Mouse (Mus musculus) gastrocnemius, postnatal 25 days (tissue): ENCODE measurements around the gene Timm29. TPM values are rescaled to one million over a fixed set of nuclear protein-coding genes. Genes with fewer than 3 reads are reported as not detected.
"Not testable (repeated sequence)": the region's sequence is repeated elsewhere in the genome, so short reads cannot be mapped to it uniquely, and the experiment has no call there.

Experiments used
- DNase-seq: peaks from one replicate; pipeline ENCODE4 v3.0.0; 2022
- total RNA-seq, 2 experiments: library from RNA; stranded (reverse); gene quantifications; 1 replicate in 1 of 2; 2 replicates in 1 of 2; pipeline ENCODE4 v1.2.3; 2021

The Timm29 gene
- total RNA-seq, 2 experiments from 2014 or later: 41.6 to 41.8 TPM

DNA sequence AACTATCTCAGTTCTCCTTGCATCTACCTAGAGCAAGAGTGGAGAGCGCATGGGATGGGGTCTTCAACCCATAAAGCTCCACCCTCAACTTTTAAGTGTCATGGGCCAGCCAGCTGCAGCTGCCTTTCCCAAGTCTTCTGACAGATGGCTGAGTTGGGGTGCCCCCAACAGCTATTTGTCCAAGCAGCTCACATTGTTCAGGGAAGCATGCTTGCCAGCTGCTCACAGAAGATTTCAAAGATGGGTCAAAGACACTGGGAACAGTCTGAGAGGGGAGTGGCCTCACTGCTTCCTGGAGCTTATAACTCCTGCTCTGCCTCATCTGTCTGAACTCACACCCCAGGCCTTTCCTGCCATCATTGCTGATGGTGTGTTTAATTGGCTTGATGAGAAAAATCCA lies 16.2 kb upstream of the Timm29 start:
- no peak for DNase-seq

DNA sequence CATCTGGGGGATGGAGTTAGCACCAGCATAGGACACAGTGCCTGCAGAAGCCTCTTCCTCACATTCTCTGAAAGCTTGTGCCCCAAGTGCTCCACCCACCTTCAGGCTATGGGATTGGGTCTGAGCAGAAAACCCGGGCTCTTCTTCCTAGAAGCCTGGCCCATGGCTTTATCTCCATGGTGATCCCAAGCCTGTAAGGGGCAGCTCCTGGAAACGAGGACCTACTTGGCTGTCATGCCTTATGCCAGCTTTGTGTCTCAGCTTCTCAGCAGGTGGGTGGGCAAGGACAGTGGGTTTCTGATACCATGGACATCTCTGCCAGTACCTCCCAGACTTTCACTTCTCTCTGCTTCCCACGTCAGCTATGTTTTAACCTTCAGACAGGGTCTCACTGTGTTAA lies 14.3 kb upstream of the Timm29 start:
- no peak for DNase-seq

DNA sequence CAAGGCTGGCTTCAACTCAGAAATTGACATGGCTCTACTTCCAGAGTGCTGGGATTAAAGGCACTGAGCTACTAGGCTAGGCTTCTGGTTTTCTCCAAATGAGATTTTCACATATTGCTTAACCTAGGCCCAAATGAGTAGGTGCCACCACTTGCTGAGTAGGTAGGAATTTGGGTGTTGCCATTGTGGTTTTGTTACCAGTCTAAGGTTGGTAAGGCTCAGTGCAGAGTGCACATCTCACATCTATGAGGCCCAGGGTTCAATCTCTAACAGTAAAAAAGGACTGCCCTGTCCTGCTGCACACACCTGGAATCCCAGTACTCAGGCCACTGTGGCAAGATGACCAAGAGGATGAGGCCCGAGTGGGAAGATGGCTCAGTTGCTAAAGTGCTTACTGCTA lies 7.1 kb upstream of the Timm29 start:
- no peak for DNase-seq

DNA sequence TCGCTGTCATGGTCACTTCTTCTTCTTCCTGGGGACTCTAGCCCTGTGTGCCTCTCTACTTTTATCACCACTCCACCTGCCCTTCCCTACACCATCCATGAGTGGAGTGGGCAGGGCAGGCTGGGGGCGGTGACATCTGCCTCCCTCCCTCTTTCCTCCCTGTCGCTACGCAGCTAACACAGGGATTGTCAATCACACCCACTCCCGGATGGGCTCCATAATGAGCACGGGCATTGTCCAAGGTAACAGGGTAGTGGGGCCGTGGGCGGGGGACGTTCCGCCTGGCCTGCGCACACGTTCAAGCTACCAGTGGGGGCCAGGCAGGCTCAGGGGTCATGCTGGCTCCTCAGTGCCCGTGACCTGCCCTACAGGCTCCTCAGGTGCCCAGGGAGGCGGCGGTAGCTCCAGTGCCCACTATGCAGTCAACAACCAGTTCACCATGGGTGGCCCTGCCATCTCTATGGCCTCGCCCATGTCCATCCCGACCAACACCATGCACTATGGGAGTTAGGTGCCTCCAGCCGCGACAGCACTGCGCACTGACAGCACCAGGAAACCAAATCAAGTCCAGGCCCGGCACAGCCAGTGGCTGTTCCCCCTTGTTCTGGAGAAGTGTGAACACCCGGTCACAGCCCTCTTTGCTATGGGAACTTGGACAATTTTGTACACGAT lies 4.7 kb upstream of the Timm29 start:
- DNase-seq: no peak

DNA sequence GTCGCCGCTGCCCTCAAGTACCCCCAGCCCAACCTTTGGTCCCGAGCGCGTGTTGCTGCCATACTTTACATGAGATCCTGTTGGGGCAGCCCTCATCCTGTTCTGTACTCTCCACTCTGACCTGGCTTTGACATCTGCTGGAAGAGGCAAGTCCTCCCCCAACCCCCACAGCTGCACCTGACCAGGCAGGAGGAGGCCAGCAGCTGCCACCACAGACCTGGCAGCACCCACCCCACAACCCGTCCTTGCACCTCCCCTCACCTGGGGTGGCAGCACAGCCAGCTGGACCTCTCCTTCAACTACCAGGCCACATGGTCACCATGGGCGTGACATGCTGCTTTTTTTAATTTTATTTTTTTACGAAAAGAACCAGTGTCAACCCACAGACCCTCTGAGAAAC lies 4.2 kb upstream of the Timm29 start:
- no peak for DNase-seq

DNA sequence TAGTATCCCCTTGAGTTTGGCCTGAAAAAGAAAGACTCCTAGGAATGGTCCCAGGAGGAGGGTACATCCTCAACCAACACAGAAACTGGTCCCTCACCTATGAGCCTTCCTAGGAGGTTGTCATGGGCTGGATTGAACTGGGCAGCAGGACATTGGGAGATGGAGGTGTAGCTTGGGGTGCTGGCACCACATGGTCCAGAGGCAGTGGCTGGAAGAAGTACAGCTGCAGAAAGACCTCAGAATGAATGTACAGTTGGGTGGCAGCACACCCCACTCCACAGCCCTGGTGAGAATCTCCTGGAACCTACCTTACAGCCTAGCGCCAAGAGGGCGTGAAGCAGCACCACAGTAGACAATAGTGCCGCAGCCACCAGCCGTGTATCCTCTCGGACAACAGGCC lies 3.0 kb upstream of the Timm29 start:
- DNase-seq: no peak

DNA sequence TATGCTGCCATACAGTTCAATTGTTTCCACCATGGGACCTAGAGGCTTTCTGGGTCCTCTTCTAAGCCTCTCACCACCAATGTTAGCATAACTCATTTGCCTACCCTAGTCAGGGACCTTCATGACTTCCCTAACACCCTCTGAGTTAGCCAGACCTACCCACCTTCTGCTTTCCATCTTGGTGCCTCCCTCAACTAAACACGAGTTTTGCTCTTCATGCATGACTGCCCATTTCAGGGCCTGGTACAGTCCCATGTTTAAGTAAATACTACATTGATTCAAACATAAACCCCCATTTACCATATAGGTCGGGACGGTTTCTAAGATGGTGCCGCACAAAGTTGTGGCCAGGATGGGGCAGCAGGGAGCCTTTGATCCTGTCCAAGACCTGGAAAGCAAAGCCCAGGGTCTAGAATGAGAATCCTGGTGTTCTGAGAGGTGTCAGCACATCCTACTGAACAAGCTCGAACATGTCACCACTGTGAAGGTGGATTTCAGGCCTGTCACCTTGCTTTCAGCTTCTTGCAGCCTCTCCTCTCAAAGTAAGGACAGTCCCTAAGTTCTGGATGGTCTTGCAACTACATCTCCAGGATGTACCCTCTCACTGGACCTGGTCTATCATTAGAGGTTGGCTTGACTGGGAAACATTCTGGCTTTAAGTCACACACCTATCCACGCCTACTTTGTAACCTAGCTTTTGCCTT lies 1.2 kb upstream of the Timm29 start:
- DNase-seq: no peak

DNA sequence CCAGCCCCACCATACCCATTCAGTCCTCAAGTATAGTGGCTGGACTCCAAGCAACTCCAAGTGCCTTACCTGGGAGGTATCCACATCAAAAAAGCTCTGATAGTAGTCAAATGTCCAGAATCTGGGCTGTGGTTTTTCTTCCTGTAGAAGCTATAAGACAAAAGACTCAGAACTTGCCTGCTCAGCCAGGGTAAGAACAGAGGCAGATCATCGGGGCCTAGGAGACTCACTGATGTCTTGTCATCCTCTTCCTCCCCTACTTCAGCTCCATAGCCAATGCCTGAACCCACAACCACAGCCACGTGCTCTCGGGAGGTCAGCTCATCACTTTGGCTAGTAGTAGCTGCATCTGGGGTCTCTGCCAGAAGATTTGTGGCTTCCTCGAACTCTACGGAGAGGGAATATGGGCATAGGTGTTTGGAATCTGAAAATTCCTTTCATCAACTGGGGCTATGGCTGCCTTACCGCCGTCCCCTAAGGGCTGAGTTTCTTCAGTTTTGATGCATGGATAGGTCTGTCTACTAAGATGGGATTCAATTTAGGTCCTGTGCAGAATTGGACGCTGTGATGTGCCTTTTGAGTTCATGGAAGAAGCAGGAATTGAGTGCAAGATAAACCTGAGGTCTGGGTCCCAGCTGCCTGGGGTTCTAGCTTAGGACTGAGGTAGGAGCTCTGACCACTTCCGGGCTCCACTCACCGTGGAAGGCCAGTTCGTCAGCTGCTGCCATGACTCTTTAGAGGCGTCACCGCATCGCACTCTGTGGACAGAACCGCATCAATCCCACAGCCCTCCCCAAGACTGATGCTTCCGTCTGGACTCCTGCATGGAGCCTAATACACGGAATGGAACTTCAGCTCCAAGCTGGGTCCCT lies 455 bp upstream of the Timm29 start:
- DNase-seq: no peak

DNA sequence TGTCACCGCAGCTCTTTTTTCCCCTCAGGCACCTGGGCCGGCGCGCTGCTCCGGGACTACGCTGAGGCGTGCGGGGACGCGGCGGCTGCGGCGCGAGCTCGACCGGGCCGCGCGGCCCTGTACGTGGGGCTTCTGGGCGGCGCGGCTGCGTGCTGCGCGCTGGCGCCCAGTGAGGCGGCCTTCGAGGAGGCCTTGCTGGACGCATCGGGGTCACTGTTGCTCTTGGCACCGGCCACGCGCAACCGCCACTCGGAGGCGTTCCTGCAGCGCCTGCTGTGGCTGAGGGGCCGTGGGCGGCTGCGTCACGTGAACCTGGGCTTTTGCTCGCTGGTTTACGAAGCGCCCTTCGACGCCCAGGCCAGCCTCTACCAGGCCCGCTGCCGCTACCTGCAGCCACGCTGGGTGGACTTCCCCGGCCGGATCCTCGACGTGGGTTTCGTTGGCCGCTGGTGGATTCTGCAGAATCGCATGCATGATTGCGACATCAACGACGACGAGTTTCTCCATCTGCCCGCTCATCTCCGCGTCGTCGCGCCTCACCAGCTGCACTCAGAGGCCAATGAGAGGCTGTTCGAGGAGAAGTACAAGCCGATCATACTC lies 700 bp downstream of the Timm29 start:
- peak; percentile 55 for DNase-seq

DNA sequence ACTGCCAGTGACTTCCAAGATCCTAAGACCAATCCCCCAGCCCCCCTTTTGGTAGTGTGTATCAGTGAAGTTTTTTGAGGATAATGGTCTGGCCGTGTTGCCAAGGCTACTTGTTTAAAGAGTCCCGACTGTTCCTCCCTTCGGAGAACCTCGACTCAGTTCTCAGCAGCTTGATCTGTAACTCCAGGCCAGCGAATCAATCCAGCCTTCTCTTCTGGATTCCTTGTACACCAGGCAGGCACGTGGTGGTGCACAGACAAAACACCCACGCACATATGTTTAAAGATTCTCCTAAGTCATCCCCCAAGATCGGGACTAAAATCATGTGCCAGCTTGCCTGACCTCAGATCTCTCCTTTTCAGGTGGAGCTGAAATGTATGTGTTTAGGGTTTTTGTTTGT lies 1.8 kb downstream of the Timm29 start:
- not testable (repeated sequence) for DNase-seq

DNA sequence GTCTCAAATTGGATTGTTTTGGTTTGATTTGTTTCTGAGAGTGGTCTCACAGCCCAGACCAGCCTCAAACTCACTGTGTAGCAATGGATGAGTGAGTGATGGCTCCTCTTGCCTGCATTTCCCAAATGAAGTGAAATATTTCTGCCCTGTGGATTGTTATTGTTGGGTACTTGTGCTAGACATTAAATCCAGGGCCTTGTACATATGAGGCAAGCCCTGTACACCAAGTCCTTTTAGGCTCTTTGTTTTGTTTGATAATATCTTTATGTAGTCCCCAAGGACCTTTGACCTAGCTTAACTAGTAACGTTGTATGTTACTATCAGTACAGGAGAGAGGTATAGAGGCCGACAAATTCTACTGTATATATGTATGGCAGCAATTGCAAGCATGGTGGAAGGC lies 2.3 kb downstream of the Timm29 start:
- no peak for DNase-seq

DNA sequence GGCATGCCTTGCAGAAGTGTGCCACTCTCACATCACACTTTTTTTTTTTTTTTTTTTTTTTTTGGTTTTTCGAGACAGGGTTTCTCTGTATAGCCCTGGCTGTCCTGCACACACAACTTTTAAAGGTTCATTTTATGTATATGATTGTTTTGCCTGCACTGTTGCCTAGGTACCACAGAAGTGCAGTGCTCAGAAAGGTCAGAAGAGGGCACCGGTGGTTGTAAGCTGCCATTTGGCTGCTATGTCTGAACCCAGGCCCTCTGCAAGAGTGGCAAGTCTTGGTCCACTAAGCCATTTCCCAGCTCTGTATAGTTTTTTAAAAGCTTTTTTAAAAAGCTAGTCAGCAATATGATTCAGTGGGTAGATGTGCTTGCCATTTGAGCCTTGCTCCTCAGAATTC lies 5.7 kb downstream of the Timm29 start:
- DNase-seq: no peak

DNA sequence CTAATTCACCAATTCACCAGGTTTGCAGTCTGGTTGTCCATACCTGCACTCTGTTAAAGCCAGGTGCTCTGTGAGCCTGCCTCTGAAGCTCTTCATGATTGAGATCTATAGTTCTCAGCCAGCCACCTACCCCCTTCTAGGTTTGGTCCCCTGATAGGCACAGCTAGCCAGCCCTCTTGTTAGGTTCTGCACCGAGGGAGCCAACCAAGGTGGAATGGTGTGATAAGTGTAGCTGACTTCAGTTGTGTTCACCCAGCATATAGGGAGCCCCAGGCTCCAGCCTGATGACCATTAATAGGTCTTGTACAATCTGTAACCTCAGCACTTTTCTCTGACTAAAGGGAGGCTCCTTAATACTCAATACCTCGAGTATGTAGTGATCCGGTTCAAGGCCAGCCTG lies 7.7 kb downstream of the Timm29 start:
- no peak for DNase-seq

DNA sequence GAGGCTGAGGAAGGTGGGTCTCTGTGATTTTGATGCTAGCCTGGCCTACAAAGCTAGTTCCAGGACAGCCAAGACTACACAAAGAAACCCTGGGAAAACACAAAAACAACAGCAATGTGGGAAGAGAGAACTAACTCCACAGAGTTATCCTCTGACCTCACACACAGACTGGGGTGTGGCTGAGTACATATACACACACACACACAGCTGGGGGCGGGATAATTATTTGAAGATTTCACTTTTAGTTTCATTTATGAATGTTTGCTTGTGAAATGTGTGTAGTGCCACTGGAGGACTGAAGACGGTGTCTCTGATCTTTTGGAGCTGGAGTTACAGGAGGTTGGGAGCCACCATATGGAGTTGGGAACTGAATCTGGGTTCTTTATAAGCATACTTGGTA lies 8.6 kb downstream of the Timm29 start:
- no peak for DNase-seq

DNA sequence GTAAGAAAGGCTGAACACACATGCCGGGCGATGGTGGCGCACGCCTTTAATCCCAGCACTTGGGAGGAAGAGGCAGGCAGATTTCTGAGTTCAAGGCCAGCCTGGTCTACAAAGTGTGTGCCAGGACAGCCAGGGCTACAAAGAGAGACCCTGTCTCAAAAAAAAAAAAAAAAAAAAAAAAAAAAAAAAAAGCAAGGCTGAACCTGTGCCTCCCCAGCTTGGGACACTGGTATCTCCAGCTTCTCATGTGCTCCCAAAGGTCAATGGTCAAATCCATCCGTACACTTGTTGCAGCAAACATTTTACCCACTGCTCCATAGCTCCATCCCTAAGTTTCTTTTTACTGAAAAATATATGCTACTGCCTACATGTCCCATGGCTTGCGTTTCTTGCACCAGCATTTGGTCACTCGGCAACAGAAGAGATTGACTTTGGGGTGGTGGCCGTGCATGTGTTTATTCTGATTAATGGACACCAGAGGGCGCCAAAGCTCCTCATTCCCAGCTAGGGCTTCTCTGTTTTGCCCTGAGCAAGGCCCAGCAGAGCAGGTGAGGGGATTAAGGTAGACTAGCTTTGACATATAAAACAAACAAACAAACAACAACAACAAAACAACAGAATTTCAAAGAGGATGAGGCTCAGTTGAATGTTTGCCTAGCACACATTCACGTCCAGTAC lies 9.3 kb downstream of the Timm29 start:
- peak; percentile 35 for DNase-seq

DNA sequence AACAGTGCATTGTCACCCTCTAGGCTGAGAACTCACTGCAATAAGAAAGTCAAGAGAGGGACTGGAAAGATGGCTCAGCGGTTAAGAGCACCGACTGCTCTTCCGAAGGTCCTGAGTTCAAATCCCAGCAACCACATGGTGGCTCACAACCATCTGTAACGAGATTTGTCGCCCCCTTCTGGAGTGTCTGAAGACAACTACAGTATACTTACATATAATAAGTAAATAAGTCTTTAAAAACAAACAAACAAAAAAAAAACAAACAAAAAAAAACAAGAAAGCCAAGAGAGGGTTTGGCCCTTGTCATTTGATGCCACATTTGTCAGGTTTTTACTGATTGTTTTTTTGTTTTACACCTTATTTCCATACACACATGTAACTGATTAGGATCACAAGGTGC lies 11.6 kb downstream of the Timm29 start:
- DNase-seq: no peak

DNA sequence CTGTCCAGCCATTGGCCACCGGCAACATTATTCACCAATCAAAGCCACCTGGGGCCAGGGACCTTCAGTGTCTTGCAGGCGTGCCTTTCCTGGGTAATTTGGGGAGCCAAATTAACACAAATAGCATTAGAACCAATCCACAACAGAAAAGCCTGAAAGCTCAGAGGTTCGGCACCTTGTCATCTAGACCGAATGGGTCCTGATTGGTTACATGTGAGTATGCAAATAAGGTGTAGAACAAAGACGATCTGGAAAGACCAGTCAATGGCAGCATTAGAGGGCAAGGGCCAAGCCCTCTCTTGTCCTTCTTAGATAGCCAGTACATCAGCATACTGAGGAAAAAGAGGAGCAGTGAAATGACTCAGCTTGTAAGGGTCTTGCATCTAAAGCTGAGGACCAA lies 13.3 kb downstream of the Timm29 start:
- no peak for DNase-seq

DNA sequence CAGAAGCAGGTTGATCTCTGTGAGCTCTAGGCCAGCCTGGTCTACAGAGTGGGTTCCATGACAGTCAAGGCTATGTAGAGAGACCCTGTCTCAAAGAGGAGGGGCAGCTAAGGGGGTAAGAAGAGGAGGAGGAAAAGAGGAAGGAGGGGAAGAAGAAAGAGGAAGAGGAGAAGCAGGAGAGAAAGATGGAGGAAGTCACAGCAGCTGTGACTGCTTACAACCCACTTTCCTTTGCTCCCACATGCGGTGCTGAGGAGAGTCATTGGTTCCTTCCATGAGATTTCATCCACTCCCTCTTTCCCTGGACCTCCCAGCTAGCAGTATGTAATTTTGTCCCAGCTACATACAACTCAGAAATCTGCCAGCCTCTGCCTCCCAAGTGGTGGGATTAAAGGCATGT lies 14.1 kb downstream of the Timm29 start:
- DNase-seq: no peak

DNA sequence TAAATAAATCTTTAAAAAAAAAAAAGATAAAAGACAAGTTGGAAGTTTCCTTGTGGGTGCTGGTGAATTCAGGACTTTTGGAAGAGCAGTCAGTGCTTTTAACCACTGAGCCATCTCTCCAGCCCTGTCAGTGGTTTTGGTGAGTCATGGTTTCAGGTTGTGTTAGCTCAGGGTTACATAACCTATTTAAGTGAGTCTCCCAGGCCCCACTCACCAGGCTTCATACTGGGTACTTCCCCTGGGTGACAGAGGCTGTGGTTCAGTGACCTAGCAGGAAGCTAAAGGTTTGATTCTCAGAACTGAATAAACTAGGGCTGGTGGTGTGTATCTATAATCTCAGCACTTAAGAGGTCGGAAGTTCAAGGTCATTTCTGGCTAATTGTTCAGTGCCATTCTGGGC lies 17.3 kb downstream of the Timm29 start:
- DNase-seq: no peak

DNA sequence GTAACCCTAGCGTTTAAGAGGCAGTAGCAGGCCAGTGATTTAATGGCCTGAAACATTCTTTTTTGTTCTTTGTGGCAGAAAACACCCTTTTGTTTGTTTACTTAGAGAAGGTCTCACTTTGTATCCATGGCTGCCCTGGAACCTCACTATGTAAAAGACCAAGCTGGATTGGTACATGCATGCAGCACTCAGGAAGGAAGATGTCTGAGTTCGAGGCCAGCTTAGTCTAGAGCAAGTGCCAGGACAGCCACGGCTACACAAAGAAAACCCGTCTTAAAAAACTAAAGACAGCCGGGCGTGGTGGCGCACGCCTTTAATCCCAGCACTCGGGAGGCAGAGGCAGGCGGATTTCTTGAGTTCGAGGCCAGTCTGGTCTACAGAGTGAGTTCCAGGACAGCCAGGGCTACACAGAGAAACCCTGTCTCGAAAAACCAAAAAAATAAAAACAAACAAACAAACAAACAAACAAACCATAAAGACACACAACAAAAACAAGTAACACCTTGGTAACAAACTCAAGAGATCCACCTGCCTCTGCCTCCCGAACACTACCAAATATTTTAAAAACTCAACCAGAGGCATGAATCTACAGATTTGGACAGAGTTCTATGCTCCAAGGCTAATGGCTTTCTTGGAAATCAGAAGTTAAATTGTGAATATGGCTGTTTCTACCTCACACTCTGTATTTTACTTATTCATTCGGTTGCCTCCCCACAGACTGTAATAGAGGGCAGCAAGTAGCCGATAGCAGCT lies 22.5 kb downstream of the Timm29 start:
- DNase-seq: no peak

DNA sequence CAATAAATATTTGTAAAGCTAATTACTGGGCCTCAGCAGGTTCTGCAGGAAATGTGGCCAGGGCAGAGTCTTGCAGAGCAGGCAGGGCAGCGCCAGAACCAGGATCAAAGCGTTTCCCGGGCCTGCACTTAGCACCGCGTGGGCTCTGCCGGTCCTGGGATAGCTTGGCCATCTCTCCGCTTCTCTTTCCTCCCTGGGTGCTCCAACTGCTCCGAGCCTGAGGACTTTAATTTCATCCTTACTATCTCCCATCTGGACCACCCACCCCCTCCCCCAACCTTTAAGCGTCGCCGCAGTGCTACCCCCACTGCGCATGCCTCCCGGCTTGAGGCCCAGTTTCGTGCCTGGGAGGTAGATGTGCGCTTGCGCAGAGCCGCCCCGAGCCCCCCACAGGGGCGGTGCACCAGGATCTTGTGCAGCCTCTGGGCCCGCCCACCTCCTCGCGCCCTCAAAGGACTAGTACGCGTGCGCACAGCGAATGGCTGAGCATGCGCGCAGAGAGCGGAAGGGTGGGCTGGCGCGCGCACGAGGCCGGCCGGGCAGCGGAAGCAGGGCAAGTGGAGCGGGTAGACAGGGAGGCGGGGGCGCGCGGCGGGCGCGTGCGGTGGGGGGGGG lies 23.2 kb downstream of the Timm29 start, which contains the start of gene Smarca4:
Gene Smarca4, plus strand, starts transcription at position 553 of the 615 bp plus-strand sequence.
- peak; percentile 100 for DNase-seq
